Mouse (Mus musculus): Measurements from ENCODE around the gene Tnfrsf17. TPM values are rescaled to one million over a fixed set of nuclear protein-coding genes. Genes with fewer than 3 reads are reported as not detected.
"Not testable (repeated sequence)": the region's sequence is repeated elsewhere in the genome, so short reads cannot be mapped to it uniquely, and the experiment has no call there.

Tnfrsf17 gene
- total RNA-seq, 2 experiments from 2014 or later = not detected

GRCm38 (mm10) chr16:11305531-11305930, 8.1 kb upstream of the Tnfrsf17 start:
- H3K4me3 ChIP-seq = no peak overlapping the region
- no peak for TF ChIP-seq CTCF (conservative IDR thresholded peaks at IDR 0.05)
- no peak for DNase-seq (ENCODE audit: low spot score in 2 of 2)
- no peak overlapping the region for H3K27ac ChIP-seq

GRCm38 (mm10) chr16:11315786-11316320, 2.2 kb downstream of the Tnfrsf17 start:
- DNase-seq (ENCODE audit: low spot score in 2 of 2) = no peak
- Histone ChIP-seq H3K4me3 (no peak overlapping the region), H3K27ac (no peak overlapping the region)
- TF ChIP-seq CTCF (conservative IDR thresholded peaks at IDR 0.05) = no peak

DNA sequence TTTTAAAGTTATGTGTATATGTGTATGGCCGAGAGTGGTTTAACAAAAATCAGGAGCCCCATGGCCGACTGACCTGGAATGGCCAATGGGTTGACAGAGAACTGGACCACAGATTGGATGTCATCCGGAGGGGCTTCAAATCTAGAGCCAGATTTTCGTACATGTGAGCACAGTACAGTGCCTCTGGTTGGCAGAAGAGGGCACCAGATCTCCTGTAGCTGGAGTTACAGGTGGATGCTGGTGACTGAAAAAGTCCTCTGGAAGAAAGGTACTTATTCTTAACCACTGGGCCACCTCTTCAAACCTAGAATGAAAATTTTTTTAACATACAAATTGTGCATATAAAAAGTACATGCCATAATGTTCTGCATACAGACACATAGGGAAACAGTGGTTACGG, 3.1 kb downstream of the Tnfrsf17 start:
- peak; percentile 63 for TF ChIP-seq CTCF (conservative IDR thresholded peaks at IDR 0.05)
- H3K4me3 ChIP-seq = no peak overlapping the region
- no peak for DNase-seq (ENCODE audit: low spot score in 2 of 2)
- peak overlapping the region; percentile 32; the same call in 1 of the 2 replicates for H3K27ac ChIP-seq

- Histone ChIP-seq H3K27ac (peak overlapping the region; percentile 32; the same call in 1 of the 2 replicates), H3K4me3 (no peak overlapping the region)
- DNase-seq (ENCODE audit: low spot score in 2 of 2) = no peak
- TF ChIP-seq CTCF (conservative IDR thresholded peaks at IDR 0.05) = no peak
Observed at GRCm38 (mm10) chr16:11317324-11317723, 3.7 kb downstream of the Tnfrsf17 start.

DNA sequence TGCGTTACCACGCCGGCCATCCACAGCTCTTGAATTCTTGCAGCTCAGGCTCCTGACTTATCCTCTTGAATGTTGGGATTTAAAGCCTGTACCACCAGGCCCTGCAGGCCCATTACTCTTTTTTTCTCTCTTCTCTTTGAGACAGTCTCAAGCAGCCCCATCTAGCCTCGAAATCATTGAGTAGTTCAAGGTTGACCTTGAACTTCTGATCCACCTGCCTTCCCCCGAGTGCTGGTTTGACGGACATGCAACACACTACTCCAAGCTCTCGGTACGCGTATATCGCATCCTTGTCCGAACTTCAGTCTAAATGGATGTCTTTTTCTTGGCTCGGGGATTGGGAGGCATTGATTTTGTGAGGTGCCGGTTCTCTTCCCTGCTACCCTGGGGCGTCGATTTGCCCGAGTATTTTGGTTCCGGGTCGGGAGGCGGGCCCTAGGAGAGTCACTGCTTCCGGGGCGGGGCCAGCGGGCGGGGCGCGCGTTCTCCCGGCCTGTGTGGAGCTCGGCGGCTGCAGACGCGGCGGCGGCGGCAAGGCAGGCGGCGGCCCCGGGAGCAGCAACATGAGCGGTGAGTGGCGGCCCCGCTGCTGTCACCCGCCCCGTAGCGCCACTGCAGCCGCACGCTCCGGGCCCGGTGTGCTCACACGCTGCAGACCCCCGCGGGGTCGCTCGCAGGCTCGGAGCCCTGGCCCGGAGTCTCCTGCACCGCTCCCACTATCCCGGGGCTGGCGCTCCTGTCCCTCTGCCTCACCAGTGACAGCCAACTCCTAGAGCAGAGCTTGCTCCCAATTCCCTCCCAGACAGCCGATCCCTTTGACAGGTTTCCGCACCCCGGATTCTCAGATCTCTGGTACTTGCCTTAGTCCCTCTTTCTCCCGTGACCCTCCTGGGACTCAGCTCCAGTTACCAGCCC, 9.1 kb downstream of the Tnfrsf17 start, which contains the start of gene Snx29:
Gene Snx29 (plus strand): TSS at position 500 of the 915 bp plus-strand sequence.
- peak within 1 kb of the TSS; percentile 83 for H3K4me3 ChIP-seq

DNA sequence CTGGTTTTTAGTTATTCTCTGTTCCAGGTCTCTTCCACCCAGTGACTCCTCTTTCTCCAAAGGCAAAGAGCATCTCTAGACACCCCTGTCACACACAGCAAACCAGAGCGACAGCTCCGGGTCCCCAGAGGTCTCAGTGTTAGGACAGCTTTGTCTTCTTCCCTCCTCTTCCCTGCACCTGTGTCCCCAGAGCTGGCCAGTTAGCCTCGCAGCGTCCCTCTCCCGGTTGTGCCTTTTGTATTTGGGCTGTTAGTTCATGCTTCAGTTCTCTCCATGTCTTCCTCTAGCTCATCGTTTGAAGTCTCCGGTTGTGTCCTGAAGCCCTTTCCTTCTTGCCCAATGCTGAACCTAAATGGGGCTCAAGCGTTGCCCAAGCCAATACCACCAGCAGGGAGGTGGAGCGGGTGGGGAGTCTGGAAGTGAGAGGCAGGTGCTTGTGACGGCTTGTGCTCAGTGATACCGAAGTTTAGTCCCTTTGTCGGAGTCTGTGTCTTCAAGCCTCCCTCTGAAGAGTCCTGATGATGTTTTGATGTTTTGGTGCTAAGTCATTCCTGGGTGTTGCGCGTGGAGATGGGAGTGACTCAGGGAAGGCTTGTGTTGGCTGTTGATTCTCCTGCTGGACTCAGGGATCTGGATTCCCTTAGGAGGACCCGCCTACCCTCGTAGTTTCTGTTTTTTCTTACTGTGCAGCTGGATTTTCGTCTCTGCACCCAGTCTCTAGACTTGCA, 9.9 kb downstream of the Tnfrsf17 start:
- Histone ChIP-seq H3K27ac (peak overlapping the region; percentile 94), H3K4me3 (peak overlapping the region; percentile 83)
- DNase-seq (ENCODE audit: low spot score in 2 of 2) = peak; percentile 11 to 12
- no peak for TF ChIP-seq CTCF (conservative IDR thresholded peaks at IDR 0.05)

More for the DNA sequence above, 9.1 kb downstream of the Tnfrsf17 start, which contains the start of gene Snx29:
- peak; percentile 97 to 99 for DNase-seq (ENCODE audit: low spot score in 2 of 2)
- no peak for TF ChIP-seq CTCF (conservative IDR thresholded peaks at IDR 0.05)
- H3K27ac ChIP-seq = peak within 1 kb of the TSS; percentile 94

GRCm38 (mm10) chr16:11330081-11330800, 16.6 kb downstream of the Tnfrsf17 start:
- no peak for DNase-seq (ENCODE audit: low spot score in 2 of 2)
- no peak overlapping the region for H3K4me3 ChIP-seq
- no peak for TF ChIP-seq CTCF (conservative IDR thresholded peaks at IDR 0.05)
- H3K27ac ChIP-seq = no peak overlapping the region

DNA sequence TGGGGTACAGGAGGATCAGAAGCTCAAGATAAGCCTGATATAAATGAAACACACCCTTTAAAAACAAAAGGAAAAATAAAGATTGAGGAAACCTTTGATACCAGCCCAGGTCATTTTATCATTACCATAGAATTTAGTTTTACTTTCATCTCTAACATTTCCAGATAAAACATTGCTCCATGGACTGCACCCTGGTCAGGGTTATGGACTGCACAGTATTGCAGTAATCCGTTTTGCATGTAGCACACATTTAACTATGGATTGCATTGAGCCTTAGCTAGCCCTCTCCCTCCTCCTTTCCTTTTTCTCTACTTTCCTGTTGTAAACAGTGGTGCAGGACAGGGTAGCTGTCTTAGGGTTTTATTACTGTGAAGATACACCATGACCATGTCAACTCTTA, 17.4 kb downstream of the Tnfrsf17 start:
- no peak overlapping the region for H3K4me3 ChIP-seq
- DNase-seq (ENCODE audit: low spot score in 2 of 2) = no peak
- TF ChIP-seq CTCF (conservative IDR thresholded peaks at IDR 0.05) = no peak
- H3K27ac ChIP-seq = no peak overlapping the region

- TF ChIP-seq CTCF (conservative IDR thresholded peaks at IDR 0.05) = no peak
- H3K27ac ChIP-seq = no peak overlapping the region
- H3K4me3 ChIP-seq = no peak overlapping the region
- no peak for DNase-seq (ENCODE audit: low spot score in 2 of 2)
Observed at GRCm38 (mm10) chr16:11343292-11343815, 29.7 kb downstream of the Tnfrsf17 start.

DNA sequence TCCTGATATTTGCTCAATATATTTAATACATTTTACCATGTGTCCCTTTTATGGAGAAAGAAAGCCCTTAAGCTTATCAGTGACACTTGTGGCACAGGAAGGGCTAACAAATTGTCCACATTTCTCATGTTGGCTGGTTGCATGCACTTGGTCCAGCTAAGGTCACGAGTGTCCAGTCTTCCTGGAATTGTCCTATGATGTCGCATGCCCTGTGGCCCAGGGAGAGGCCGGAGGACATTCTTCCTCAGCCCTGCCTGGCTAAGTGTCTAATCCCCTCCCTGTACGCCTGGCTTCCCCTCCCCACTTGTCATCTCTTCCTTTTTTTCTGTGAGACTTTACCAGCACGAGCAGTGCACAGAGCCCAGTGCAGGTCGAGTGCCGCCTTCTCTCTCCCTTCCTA, 38.3 kb downstream of the Tnfrsf17 start:
- Histone ChIP-seq H3K27ac (no peak overlapping the region), H3K4me3 (no peak overlapping the region)
- no peak for TF ChIP-seq CTCF (conservative IDR thresholded peaks at IDR 0.05)
- DNase-seq (ENCODE audit: low spot score in 2 of 2) = no peak

DNA sequence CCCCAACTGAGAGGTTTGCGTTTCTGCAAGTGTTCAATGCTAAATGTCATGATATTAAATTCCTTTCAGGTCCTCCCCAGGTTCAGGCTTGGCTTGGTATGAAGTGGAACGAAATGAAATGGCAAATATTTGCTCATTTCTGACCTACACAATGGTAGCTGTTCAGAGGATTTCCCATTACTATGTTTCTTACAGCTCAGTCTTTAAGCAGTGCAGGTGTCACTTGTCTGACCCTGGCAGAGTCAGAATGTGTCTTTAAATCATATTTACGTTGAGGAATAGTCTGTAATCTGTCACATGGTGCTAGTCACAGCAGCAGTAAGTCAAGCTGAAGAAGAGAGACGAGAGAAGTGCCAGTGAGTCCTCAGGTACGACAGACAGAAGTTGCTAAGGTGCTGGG, 45.6 kb downstream of the Tnfrsf17 start:
- TF ChIP-seq CTCF (conservative IDR thresholded peaks at IDR 0.05) = no peak
- Histone ChIP-seq H3K4me3 (no peak overlapping the region), H3K27ac (no peak overlapping the region)
- DNase-seq (ENCODE audit: low spot score in 2 of 2) = no peak

DNA sequence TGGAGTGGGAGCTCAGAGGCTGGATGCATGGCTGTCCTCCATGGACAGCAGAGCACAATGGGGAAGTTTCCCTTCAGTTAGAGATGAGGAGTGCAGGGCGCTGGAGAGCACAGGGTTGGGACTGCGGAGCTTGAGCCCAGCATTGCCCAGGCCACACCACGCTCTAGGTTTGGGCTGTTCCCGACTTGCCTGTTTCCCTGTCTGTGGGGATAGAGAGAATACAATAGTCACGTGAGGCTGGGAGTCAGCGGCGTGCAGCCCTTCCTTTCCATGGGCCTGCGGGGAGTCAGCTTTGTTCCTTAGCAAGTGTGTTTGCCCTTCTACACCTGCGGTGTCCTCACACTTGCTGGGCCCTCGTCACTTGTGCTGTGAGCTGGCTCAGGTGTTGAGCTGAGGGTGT, 46.3 kb downstream of the Tnfrsf17 start:
- no peak for TF ChIP-seq CTCF (conservative IDR thresholded peaks at IDR 0.05)
- H3K4me3 ChIP-seq = no peak overlapping the region
- DNase-seq (ENCODE audit: low spot score in 2 of 2) = no peak
- H3K27ac ChIP-seq = no peak overlapping the region

DNA sequence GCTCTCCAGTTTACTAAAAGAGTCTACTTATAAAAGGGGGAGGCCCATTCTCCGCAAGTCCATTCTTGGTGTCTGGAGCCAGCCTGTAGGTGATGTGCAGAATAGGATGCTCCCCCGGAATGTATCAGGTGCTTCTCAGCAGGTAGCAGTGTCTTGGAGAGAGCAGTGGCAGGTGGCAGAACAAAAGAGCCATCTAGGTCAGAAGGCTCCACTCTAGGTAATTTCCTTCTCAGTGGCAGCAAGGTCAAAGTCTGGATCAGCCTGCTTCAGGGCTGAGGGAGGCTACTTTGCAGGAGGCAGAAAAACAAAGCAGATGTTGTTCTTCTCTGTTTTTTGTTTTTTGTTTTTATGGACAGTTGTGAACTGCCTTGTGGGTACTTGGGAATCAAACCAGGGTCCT, 47.0 kb downstream of the Tnfrsf17 start:
- not testable (repeated sequence) for H3K4me3 ChIP-seq; H3K27ac ChIP-seq; DNase-seq (ENCODE audit: low spot score in 2 of 2)

Measured in layer of hippocampus, adult 2 months (tissue).